Mouse (Mus musculus) embryonic facial prominence, embryonic 11.5 days (tissue): ENCODE measurements at regions not wholly inside any gene's neighbourhood (a gene's known extent, or its start where the extent isn't known, plus 50 kb on each side); places are given as distances from the start of the nearest gene placed in this dataset.
A peak's percentile ranks its signal among the peaks of the same experiment; 100 is the strongest.

Experiments
- ATAC-seq: fragments of 200-750 bp; cut with Nextera tagmentation; replicated peaks from 2 replicates; pipeline ENCODE4 v1.8.0; 2017; ENCODE audit warnings: low read depth; ENCODE audit not compliant: insufficient number of reproducible peaks, low FRiP score, low TSS enrichment
- DNase-seq: peaks from one replicate; pipeline ENCODE4 v3.0.0-alpha.2; 2015; ENCODE audit warnings: low spot score
- H3K27ac ChIP-seq: fragments of 300-500 bp; sonication (generic); replicated peaks from 2 replicates; pipeline ENCODE4 v1.5.1; 2014; ENCODE audit warnings: mild to moderate bottlenecking, low read depth, low read length, control low read depth
- H3K27me3 ChIP-seq: fragments of 300-500 bp; sonication (generic); 2 replicates; pipeline ENCODE4 v1.6.1; 2014; ENCODE audit warnings: mild to moderate bottlenecking, low read length, moderate library complexity, mixed read lengths; ENCODE audit not compliant: control insufficient read depth, insufficient read depth
- H3K36me3 ChIP-seq: fragments of 300-500 bp; sonication (generic); replicated peaks from 2 replicates; pipeline ENCODE4 v1.6.1; 2014; ENCODE audit warnings: low read depth, mild to moderate bottlenecking, low read length, moderate library complexity, mixed read lengths; ENCODE audit not compliant: control insufficient read depth, insufficient read depth
- H3K4me1 ChIP-seq: fragments of 300-500 bp; sonication (generic); 2 replicates; pipeline ENCODE4 v1.6.1; 2014; ENCODE audit warnings: low read length, mixed read lengths; ENCODE audit not compliant: control insufficient read depth, insufficient read depth
- H3K4me2 ChIP-seq: fragments of 300-500 bp; sonication (generic); 2 replicates; pipeline ENCODE4 v1.6.1; 2014; ENCODE audit warnings: low read depth, mild to moderate bottlenecking, control low read depth, low read length, moderate library complexity
- H3K4me3 ChIP-seq: fragments of 300-500 bp; sonication (generic); 2 replicates; pipeline ENCODE4 v1.5.1; 2014; ENCODE audit warnings: low read depth, low read length, control low read depth
- H3K9ac ChIP-seq: fragments of 300-500 bp; sonication (generic); replicated peaks from 2 replicates; pipeline ENCODE4 v1.6.1; 2014; ENCODE audit warnings: mild to moderate bottlenecking, control low read depth, low read length
- H3K9me3 ChIP-seq: fragments of 300-500 bp; sonication (generic); replicated peaks from 2 replicates; pipeline ENCODE4 v1.6.1; 2016; ENCODE audit warnings: mild to moderate bottlenecking, low read length, inconsistent platforms, mixed read lengths; ENCODE audit not compliant: control insufficient read depth
- WGBS: fragments of 180-500 bp; shearing (Covaris S2); extraction: QIAGEN DNeasy Blood & Tissue Kit; methylation state at CpG from one replicate; pipeline ENCODE4 v1.1.7; 2014; 5-methylcytosine and 5-hydroxymethylcytosine counted together

GRCm38 (mm10) chr3:120731287-120731686, 440.2 kb downstream of the Rwdd3 start:
- Histone ChIP-seq H3K9ac (no peak overlapping the region), H3K4me1 (no peaks in the 10 kb centered on the region), H3K4me2 (no peak overlapping the region), H3K36me3 (no peaks in the 10 kb centered on the region), H3K9me3 (no peaks in the 10 kb centered on the region), H3K27me3 (no peaks in the 10 kb centered on the region), H3K4me3 (no peak overlapping the region), H3K27ac (no peak overlapping the region)
- ATAC-seq: no peak
- 66% methylated on average over 9 of the region's 9 CpGs for WGBS
- peak; percentile 2 for DNase-seq

GRCm38 (mm10) chr3:120730225-120730624, 441.3 kb downstream of the Rwdd3 start:
- H3K9me3 ChIP-seq: no peaks in the 10 kb centered on the region
- no peak overlapping the region for H3K27ac ChIP-seq
- no peaks in the 10 kb centered on the region for H3K4me1 ChIP-seq
- ATAC-seq: no peak
- H3K36me3 ChIP-seq: no peaks in the 10 kb centered on the region
- no peak overlapping the region for H3K9ac ChIP-seq
- no peak overlapping the region for H3K4me3 ChIP-seq
- 91% methylated on average over 4 of the region's 4 CpGs for WGBS
- no peak overlapping the region for H3K4me2 ChIP-seq
- DNase-seq: no peak
- no peaks in the 10 kb centered on the region for H3K27me3 ChIP-seq

DNA sequence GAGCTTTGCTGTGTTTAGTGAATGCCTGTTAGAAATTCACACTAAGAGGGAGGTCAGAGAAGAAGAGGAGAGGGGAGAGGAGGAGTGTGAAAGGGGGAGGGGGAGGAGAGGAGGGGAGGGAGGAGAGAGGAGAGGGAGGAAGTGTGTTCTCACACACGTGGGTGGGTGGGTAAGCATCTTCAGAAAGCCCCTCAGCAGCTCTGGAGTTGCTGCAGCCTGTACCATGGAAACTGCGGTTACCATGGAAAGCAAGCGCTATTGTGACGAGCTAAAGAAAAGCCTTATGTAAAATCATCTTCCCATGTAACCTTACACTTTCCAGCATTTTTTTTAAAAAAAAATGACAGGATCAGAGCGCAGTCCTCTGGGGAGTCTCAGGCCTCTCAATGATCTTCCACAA, 441.8 kb downstream of the Rwdd3 start:
- Histone ChIP-seq H3K4me1 (no peaks in the 10 kb centered on the region), H3K27ac (no peak overlapping the region), H3K36me3 (no peaks in the 10 kb centered on the region), H3K9me3 (no peaks in the 10 kb centered on the region), H3K4me2 (no peak overlapping the region), H3K27me3 (no peaks in the 10 kb centered on the region), H3K9ac (no peak overlapping the region), H3K4me3 (no peak overlapping the region)
- DNase-seq (peak; percentile 6), ATAC-seq (0 out of 2 replicates have a peak, but pooled peaks have one; percentile 34)
- WGBS: 46% methylated on average over 5 of the region's 5 CpGs

DNA sequence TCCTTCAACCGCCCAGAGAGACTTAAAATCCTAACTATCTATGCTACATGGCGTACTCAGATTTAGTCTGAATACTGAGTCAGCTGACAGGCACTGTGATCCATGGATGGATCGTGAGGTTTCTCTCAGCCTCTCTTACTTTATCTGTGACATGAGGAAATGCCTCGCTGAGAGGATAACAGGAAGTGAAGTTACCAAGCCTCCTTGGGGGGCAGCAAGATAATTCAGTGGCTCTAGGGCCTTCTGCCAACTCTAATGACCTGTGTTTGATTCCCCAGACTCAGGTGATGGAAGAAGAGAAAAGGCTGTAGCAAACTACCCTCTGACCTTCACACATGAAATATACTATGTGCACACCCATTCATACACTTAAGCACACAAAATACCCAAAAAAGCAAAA, 486.3 kb downstream of the Rwdd3 start:
- Histone ChIP-seq H3K4me3 (no peak overlapping the region), H3K27me3 (no peaks in the 10 kb centered on the region), H3K27ac (no peak overlapping the region), H3K4me2 (no peak overlapping the region), H3K36me3 (no peaks in the 10 kb centered on the region), H3K4me1 (no peaks in the 10 kb centered on the region), H3K9me3 (no peaks in the 10 kb centered on the region), H3K9ac (no peak overlapping the region)
- no peak for ATAC-seq
- 81% methylated on average over 4 of the region's 4 CpGs for WGBS
- no peak for DNase-seq

DNA sequence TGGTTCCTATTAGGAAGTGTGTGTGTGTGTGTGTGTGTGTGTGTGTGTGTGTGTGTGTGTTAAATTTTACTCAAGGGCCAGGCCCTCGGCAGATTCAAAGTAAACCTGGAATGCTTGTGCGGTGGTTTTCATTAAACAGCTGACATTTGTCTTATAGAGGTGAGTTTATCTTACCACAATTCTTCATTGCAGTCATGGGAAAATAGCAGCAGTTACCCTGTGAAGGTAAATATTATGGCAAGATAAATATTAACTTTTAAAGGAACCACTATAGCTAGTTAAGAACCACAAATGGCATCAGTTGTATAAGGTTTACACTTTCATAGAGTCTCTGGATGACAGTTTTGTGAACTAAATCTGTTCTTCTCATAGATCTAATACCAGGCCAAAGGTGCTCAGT, 495.6 kb downstream of the Rwdd3 start:
- no peaks in the 10 kb centered on the region for H3K4me1 ChIP-seq
- 78% methylated on average over 2 of the region's 2 CpGs for WGBS
- ATAC-seq (no peak), DNase-seq (no peak)
- no peaks in the 10 kb centered on the region for H3K36me3 ChIP-seq
- no peak overlapping the region for H3K27ac ChIP-seq
- no peak overlapping the region for H3K4me3 ChIP-seq
- H3K9ac ChIP-seq: no peak overlapping the region
- no peaks in the 10 kb centered on the region for H3K27me3 ChIP-seq
- H3K9me3 ChIP-seq: no peaks in the 10 kb centered on the region
- H3K4me2 ChIP-seq: no peak overlapping the region

- no peaks in the 10 kb centered on the region for H3K4me1 ChIP-seq
- WGBS: 87% methylated on average over 3 of the region's 3 CpGs
- H3K27me3 ChIP-seq: no peaks in the 10 kb centered on the region
- ATAC-seq (no peak), DNase-seq (no peak)
- H3K9ac ChIP-seq: no peak overlapping the region
- H3K4me3 ChIP-seq: no peak overlapping the region
- no peaks in the 10 kb centered on the region for H3K36me3 ChIP-seq
- no peak overlapping the region for H3K27ac ChIP-seq
- no peaks in the 10 kb centered on the region for H3K9me3 ChIP-seq
- no peak overlapping the region for H3K4me2 ChIP-seq
Observed at GRCm38 (mm10) chr3:120668654-120669053, 502.8 kb downstream of the Rwdd3 start.

DNA sequence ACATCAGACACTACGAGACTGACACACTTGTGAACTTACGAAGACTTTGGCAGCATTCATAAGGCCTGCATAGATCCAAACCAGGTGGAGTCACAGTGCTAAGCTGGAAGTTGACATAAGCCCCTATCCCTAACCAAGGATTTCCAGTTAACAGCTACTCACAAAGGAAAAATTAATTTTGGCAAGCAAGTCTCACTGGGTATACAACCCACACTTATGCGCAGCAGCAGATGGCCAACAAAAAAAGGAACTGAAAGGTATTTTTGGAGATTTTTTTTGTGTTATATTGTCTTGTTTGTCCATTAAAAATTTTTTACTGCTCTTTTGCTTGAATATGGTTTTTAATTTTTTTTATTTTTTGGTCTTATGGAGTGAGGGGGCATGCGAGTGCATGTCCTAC, 509.0 kb downstream of the Rwdd3 start:
- ATAC-seq (no peak), DNase-seq (no peak)
- Histone ChIP-seq H3K4me2 (no peak overlapping the region), H3K9ac (no peak overlapping the region), H3K27ac (no peak overlapping the region), H3K36me3 (no peaks in the 10 kb centered on the region), H3K4me1 (no peaks in the 10 kb centered on the region), H3K9me3 (no peaks in the 10 kb centered on the region), H3K27me3 (no peaks in the 10 kb centered on the region), H3K4me3 (no peak overlapping the region)
- WGBS: 91% methylated on average over 4 of the region's 4 CpGs

DNA sequence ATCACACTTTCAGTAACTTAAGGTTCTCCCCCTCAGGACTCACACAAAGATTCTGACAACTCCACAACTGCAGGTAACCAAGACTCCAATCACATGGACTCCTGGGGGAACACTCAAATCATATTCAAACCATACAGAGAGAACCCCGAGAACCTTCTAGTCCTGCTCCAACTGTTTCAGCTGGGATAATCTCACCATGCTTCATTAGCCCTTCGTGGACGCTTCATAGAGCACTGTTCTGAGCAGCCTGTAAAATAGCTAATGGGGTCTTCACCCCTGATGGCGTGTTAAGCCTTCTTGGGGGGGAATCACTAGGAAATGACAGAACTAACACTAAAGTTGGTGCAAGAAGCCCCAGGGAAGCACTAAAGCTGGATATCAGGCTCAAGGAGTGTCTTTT, 510.7 kb downstream of the Rwdd3 start:
- WGBS: 81% methylated on average over 4 of the region's 4 CpGs
- Histone ChIP-seq H3K4me3 (no peak overlapping the region), H3K4me1 (no peaks in the 10 kb centered on the region), H3K27ac (no peak overlapping the region), H3K27me3 (no peaks in the 10 kb centered on the region), H3K4me2 (no peak overlapping the region), H3K36me3 (no peaks in the 10 kb centered on the region), H3K9ac (no peak overlapping the region), H3K9me3 (no peaks in the 10 kb centered on the region)
- ATAC-seq (no peak), DNase-seq (no peak)
